Mouse (Mus musculus) hindbrain, embryonic 13.5 days (tissue): Measurements from ENCODE around the gene Gpr132. TPM values are rescaled to one million over a fixed set of nuclear protein-coding genes. Genes with fewer than 3 reads are reported as not detected.

Source experiments
- ATAC-seq: fragments of 200-750 bp; cut with Nextera tagmentation; 2 replicates; pipeline ENCODE4 v1.8.0; 2017; ENCODE audit warnings: moderate TSS enrichment; ENCODE audit not compliant: low FRiP score
- H3K27ac ChIP-seq: fragments of 300-500 bp; sonication (generic); 2 replicates; pipeline ENCODE4 v1.5.1; 2015; ENCODE audit warnings: inconsistent platforms, mild to moderate bottlenecking, moderate library complexity
- H3K27me3 ChIP-seq: fragments of 300-500 bp; sonication (generic); 2 replicates; pipeline ENCODE4 v1.6.1; 2015; ENCODE audit warnings: mild to moderate bottlenecking, inconsistent platforms
- H3K36me3 ChIP-seq: fragments of 300-500 bp; sonication (generic); 2 replicates; pipeline ENCODE4 v1.6.1; 2015; ENCODE audit warnings: mild to moderate bottlenecking, inconsistent platforms
- H3K4me1 ChIP-seq: fragments of 300-500 bp; sonication (generic); replicated peaks from 2 replicates; pipeline ENCODE4 v1.6.1; 2015; ENCODE audit warnings: inconsistent platforms
- H3K4me2 ChIP-seq: fragments of 300-500 bp; sonication (generic); 2 replicates; pipeline ENCODE4 v1.6.1; 2015; ENCODE audit warnings: inconsistent platforms, mild to moderate bottlenecking, moderate library complexity
- H3K4me3 ChIP-seq: fragments of 300-500 bp; sonication (generic); 2 replicates; pipeline ENCODE4 v1.5.1; 2015; ENCODE audit warnings: mild to moderate bottlenecking, inconsistent platforms
- H3K9ac ChIP-seq: fragments of 300-500 bp; sonication (generic); 2 replicates; pipeline ENCODE4 v1.6.1; 2015; ENCODE audit warnings: mild to moderate bottlenecking, inconsistent platforms
- H3K9me3 ChIP-seq: fragments of 300-500 bp; sonication (generic); 2 replicates; pipeline ENCODE4 v1.6.1; 2016; ENCODE audit warnings: inconsistent platforms
- WGBS: fragments of 180-500 bp; shearing (Covaris S2); methylation state at CpG from one replicate; pipeline ENCODE4 v1.1.7; 2015; 5-methylcytosine and 5-hydroxymethylcytosine counted together
- polyA plus RNA-seq: library from polyadenylated mRNA; unstranded; fragments of >200 nt; fragmentation: Nextera tagmentation; extraction: Ambion mirVana; gene quantifications from 2 replicates; pipeline ENCODE4 v1.2.1, GENCODE M21; 2015

Gpr132 gene
- polyA plus RNA-seq = not detected in 2 replicates

DNA sequence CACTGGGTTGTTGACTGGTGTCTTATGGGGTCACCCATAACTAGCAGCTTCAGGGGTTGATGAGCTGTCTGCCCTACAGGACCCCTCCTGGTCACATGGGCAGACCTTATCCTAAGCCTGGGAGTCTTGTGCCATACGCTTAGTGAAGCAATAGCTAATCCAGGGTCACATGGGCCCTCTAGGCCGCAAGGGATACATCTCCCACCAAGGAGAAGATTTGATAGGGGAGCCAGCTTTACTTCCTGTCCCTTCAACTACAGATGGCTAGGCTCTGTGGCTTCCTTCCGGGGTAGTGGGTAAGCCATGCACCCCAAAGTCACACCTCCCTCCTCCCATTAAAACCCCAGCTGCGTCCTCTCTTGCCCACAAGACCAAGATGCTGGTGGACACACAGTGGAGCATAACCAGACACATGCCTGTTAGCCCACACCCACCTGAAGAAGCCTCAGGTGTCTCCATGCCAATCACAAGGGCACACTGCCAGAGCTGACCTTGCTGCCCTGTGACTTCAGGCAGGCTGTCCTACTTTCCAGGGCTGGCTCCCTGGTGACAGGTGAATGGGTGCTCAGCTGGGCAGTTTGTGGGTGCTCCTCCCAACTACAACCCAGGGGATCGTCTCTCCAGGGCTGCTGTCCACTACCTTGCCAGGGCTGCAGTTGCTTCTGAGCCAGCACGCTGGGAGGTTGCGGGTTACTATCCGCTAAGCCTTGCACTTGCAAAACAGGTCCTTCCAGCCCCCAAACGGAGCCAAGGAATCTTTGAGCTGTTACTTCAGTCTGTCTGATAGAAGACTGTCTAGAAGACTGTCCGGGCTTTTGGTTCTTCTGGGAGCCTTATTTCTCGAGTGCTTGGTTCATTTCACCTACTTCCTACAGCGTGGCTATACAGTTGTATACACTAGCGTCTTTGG lies at the start of gene Gpr132:
TSS of gene Gpr132 (minus strand) at position 51 of the 910 bp plus-strand sequence.
- Histone ChIP-seq H3K4me1 (peaks cover 9% of the 10 kb centered on the region), H3K4me2 (no peak within 1 kb of the TSS), H3K36me3 (no peaks in the 10 kb centered on the region), H3K27ac (no peak within 1 kb of the TSS), H3K9me3 (no peaks in the 10 kb centered on the region), H3K27me3 (peaks cover 36% of the 10 kb centered on the region), H3K4me3 (no peak within 1 kb of the TSS), H3K9ac (no peak within 1 kb of the TSS)
- no peak for ATAC-seq
- WGBS = 69% methylated on average over 13 of the region's 13 CpGs

DNA sequence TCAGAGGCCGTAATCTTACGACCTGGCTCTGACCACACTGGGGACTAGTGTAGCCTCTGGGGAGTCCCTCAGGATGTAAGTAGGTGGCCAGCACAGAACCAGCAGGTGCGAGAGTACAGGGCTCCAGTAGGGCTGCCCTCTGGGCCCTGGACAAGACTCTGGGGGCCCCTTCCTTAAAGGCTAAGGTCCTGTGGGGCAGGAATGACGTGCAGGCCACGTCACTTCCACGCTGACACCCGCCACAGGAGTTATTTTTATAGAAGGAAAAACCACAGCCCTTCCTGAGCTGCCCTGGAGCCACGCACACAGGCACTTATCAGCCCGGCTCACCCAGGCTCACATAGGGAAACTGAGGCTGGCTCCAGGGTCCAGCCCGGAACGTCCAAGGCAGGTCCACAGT lies 49.5 kb upstream of the Gpr132 start:
- Histone ChIP-seq H3K4me1 (peaks cover 52% of the 10 kb centered on the region), H3K4me3 (no peak overlapping the region), H3K36me3 (peaks cover 76% of the 10 kb centered on the region), H3K4me2 (no peak overlapping the region), H3K9me3 (no peaks in the 10 kb centered on the region), H3K27ac (no peak overlapping the region), H3K9ac (no peak overlapping the region), H3K27me3 (no peaks in the 10 kb centered on the region)
- ATAC-seq = no peak
- 80% methylated on average over 10 of the region's 11 CpGs for WGBS

DNA sequence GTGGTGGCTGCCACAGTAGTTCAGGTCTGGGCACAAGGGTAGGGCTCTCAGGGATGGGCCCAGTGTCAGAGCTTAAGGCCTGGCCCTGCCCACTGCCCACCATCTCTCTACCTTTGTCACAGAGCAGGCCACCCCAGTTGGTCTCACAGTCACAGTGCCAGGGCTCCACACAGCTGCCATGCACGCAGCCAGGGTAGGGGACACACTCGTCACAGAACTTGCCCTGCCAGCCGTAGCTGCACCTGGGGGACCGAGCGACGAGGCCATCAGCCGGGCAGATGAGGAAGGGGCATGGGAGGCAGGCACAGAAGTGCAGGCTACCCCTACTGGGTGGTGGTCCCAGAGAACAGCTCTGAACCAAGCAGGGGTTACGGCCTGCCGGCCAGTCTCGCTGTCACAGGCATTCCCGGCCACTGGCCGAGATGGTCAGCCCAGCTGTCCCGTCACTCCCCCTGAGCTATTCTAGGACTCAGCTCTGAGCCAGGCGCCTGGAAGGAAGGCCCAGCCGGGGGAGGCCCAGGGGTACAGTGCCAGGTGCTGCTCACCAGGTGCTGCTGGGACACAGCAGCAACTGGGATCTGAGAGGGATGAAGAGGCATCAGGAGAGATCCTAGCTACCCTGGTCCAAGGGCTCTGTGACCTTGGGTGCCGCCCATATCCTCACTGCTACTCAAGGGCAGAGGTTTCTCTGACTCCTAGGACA lies 48.8 kb upstream of the Gpr132 start:
- H3K4me3 ChIP-seq = no peak overlapping the region
- H3K4me2 ChIP-seq = no peak overlapping the region
- H3K9me3 ChIP-seq = no peaks in the 10 kb centered on the region
- H3K27me3 ChIP-seq = no peaks in the 10 kb centered on the region
- H3K27ac ChIP-seq = peak overlapping the region; percentile 18; the same call in 1 of the 2 replicates
- H3K9ac ChIP-seq = no peak overlapping the region
- peaks cover 46% of the 10 kb centered on the region for H3K4me1 ChIP-seq
- whole genome bisulfite sequencing = 80% methylated on average over 16 of the region's 16 CpGs
- no peak for ATAC-seq
- peaks cover 76% of the 10 kb centered on the region for H3K36me3 ChIP-seq

DNA sequence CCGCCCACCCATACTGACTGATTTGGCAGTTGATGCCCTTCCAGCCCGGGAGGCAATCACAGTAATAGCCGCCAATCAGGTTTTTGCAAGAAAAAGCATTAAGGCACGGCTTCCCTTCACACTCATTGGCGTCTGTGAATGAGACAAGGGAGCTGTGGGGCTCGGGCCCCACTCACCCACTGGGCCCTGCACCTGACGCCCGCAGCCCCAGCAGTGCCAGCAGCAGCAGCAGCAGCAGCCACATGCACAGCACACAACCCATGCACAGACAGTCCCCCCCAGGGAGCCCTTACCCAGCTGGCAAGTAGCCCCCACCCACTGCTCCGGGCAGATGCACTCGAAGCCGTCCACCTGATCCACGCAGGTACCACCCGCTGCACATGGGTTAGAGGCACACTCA lies 47.6 kb upstream of the Gpr132 start:
- H3K4me3 ChIP-seq = no peak overlapping the region
- H3K4me2 ChIP-seq = no peak overlapping the region
- peak overlapping the region; percentile 30; the same call in 1 of the 2 replicates for H3K27ac ChIP-seq
- no peaks in the 10 kb centered on the region for H3K27me3 ChIP-seq
- WGBS = 55% methylated on average over 13 of the region's 13 CpGs
- ATAC-seq = peak; percentile 14; the same call in 1 of the 2 replicates
- peaks cover 38% of the 10 kb centered on the region for H3K4me1 ChIP-seq
- no peak overlapping the region for H3K9ac ChIP-seq
- H3K9me3 ChIP-seq = no peaks in the 10 kb centered on the region
- peaks cover 88% of the 10 kb centered on the region for H3K36me3 ChIP-seq

DNA sequence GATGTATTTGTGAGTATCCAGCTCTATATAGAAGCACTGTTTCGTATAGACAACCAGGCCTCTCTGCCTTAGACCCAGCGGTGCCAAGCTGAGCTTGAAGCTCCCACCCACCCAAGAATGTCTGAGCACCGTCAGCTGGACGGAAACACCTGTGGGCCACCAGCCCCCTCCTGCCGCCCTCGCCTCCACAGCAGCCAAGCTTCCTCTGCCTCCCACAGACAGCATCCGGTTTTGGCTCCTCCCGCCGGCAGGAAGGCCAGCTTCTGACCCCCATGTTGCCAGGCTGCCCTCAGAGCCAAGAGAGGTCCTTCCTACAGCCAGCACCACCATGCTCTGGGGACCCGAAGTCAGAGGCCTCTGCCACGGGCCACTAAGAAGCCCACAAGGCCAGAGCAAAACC lies 46.5 kb upstream of the Gpr132 start:
- H3K9me3 ChIP-seq = no peaks in the 10 kb centered on the region
- H3K27me3 ChIP-seq = no peaks in the 10 kb centered on the region
- peaks cover 89% of the 10 kb centered on the region for H3K36me3 ChIP-seq
- WGBS = 83% methylated on average over 11 of the region's 11 CpGs
- ATAC-seq = no peak
- no peak overlapping the region for H3K4me3 ChIP-seq
- peaks cover 32% of the 10 kb centered on the region for H3K4me1 ChIP-seq
- H3K27ac ChIP-seq = no peak overlapping the region
- no peak overlapping the region for H3K4me2 ChIP-seq
- H3K9ac ChIP-seq = no peak overlapping the region

DNA sequence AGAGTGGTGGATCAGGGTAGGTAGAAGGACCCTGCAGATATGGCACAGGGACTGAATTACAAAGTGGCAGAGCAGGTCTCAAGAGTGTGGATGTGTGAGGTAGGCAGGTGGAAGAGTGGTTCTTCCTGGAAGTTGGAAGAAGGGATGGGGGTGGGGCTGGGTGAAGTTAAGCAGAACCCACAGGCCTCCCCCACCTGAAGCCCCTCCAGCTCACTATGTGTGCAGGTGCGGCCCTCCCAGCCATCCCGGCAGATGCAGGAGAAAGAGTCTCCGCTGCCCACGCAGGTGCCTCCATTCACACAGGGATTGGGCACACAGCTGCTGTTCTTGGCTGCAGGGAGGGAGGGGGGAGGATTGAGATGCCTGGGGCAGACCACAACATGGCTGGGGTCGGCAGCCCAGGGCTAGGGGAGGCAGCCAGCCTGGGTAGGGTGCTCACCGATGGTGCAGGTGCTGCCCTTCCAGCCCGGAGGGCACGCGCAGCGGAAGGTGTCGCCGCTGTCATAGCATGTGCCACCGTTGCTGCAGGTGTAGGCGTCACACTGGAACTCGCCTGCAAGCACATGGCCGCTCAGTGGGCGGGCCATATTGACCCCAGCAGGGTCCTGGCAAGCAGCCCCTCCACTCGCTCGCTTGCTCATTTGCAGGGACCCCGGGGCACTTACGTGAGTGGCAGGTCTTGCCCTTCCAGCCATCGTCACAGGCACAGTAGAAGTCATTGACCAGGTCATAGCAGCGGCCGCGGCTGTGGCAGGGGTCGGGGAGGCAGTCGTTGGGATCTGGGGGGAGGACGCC lies 45.1 kb upstream of the Gpr132 start:
- 87% methylated on average over 28 of the region's 28 CpGs for WGBS
- H3K9ac ChIP-seq = no peak overlapping the region

DNA sequence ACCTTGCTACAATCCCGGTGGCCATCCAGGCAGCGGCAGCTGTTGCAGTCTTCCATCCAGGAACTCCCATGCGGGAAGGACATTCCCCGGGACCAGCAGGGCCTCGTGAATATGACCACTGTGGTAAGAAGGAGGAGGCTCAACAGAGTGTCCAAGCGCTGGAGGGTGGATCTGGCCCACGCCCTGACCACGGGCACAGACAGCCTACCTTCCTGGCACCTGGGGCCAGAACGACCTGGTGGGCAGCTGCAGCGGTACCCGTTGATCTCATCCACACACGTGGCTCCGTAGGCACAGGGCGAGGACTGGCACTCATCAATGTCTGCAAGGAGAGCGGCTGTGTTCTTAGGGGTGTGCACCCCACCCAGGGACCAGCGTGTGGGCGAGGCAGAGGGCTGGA lies 43.7 kb upstream of the Gpr132 start:
- Histone ChIP-seq H3K36me3 (peaks cover 95% of the 10 kb centered on the region), H3K27me3 (no peaks in the 10 kb centered on the region), H3K4me2 (no peak overlapping the region), H3K27ac (no peak overlapping the region), H3K4me3 (no peak overlapping the region), H3K9ac (no peak overlapping the region), H3K9me3 (no peaks in the 10 kb centered on the region), H3K4me1 (peaks cover 20% of the 10 kb centered on the region)
- ATAC-seq = no peak
- WGBS = 88% methylated on average over 17 of the region's 17 CpGs

More for the DNA sequence above, 45.1 kb upstream of the Gpr132 start:
- Histone ChIP-seq H3K4me3 (no peak overlapping the region), H3K27ac (no peak overlapping the region), H3K4me2 (no peak overlapping the region), H3K4me1 (peaks cover 28% of the 10 kb centered on the region), H3K9me3 (no peaks in the 10 kb centered on the region), H3K36me3 (peaks cover 95% of the 10 kb centered on the region), H3K27me3 (no peaks in the 10 kb centered on the region)
- no peak for ATAC-seq

DNA sequence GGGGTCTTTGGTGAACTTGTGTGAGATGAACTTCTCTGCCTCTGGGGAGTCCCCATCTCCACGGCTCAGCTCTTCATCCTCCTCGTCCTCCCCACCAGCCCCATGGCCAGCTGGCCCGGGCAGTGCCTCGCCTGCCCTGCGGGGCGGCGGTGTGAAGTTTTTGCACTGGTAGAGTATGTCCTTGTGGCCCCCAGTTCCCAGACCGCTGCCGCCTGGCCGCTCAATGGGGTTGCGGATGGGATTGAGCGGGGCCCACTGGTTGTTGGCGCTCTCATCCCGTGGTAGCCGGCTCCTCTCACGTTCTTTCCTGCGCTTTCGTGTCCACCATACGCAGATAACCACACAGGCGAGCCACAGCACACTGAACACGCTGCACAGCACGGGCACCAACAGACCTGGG lies 41.0 kb upstream of the Gpr132 start:
- Histone ChIP-seq H3K36me3 (peaks cover 92% of the 10 kb centered on the region), H3K9ac (no peak overlapping the region), H3K4me2 (no peak overlapping the region), H3K4me3 (no peak overlapping the region), H3K27me3 (no peaks in the 10 kb centered on the region), H3K4me1 (0 out of 2 replicates have a peak, but pooled peaks cover under 1% of the 10 kb centered on the region), H3K27ac (no peak overlapping the region), H3K9me3 (no peaks in the 10 kb centered on the region)
- 95% methylated on average over 22 of the region's 22 CpGs for WGBS
- no peak for ATAC-seq

DNA sequence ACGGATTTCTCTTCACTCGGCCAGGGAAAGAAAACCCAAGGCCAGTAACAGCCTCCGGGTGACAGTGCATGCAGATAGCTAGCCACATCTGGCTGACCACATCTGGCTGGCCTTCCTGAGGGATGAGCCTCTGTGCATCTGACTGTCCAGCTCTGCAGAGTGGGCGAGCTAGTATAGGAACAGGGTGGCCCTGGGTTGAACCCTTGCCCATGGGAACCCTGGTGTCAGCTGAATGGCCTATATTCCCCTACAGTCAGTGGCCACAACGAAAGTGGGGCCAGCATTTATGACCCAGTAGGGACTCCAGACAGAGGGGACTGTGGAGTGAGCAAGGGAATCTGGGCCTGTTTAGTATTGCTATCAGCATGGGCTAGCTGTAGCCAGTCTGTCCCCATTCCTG lies 37.0 kb upstream of the Gpr132 start:
- ATAC-seq = no peak
- 88% methylated on average over 5 of the region's 5 CpGs for WGBS
- Histone ChIP-seq H3K4me1 (0 out of 2 replicates have a peak, but pooled peaks cover 5% of the 10 kb centered on the region), H3K36me3 (peaks cover 54% of the 10 kb centered on the region), H3K27me3 (no peaks in the 10 kb centered on the region), H3K9me3 (no peaks in the 10 kb centered on the region), H3K27ac (no peak overlapping the region), H3K9ac (no peak overlapping the region), H3K4me3 (no peak overlapping the region), H3K4me2 (no peak overlapping the region)

DNA sequence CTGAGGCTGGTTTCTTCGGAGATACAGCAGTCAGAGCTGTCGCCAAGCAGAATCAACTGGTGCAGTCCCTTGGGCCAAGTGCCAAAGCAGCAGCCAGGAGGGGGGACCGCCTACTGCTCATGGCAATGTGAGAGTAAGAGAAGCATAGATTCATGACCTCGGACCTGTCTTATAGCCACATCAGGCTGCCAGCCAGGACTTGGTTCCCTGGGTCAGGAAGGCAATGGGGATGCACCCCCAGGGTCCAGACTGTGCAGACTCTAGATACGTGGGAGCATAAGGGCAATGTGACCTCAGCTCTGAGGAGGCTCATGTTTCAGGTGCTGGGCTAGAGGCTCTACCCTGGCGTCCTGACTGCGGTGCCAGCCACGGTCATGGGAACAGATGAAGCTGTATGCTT lies 35.9 kb upstream of the Gpr132 start:
- peaks cover 44% of the 10 kb centered on the region for H3K36me3 ChIP-seq
- ATAC-seq = no peak

DNA sequence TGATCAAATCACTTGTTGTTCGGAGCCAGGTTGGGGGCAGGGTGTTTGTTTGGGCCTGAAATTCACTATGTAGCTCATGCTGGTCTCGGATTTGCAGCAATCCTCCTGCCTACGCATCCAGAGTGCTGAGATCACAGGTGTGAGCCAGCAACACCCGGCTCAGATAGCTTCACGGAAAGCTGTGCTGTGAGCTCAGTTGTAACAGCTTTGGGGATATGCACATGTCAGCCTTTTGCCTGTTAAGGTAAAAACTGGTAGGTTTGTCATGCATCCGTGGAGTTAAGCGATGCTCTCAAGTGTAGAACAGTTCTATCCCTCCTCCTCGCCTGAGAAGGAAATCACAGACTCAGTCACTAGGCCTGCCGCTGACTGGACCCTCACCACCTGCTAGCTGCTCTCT lies 32.6 kb upstream of the Gpr132 start:
- Histone ChIP-seq H3K9me3 (no peaks in the 10 kb centered on the region), H3K4me1 (peaks cover 17% of the 10 kb centered on the region), H3K27me3 (no peaks in the 10 kb centered on the region), H3K4me2 (no peak overlapping the region), H3K4me3 (no peak overlapping the region), H3K9ac (no peak overlapping the region), H3K27ac (no peak overlapping the region; the same call in 1 of the 2 replicates), H3K36me3 (peaks cover 18% of the 10 kb centered on the region)
- 89% methylated on average over 9 of the region's 9 CpGs for WGBS
- ATAC-seq = no peak

More for the DNA sequence above, 35.9 kb upstream of the Gpr132 start:
- Histone ChIP-seq H3K9ac (no peak overlapping the region), H3K27me3 (no peaks in the 10 kb centered on the region), H3K27ac (no peak overlapping the region), H3K4me3 (no peak overlapping the region), H3K9me3 (no peaks in the 10 kb centered on the region), H3K4me2 (no peak overlapping the region), H3K4me1 (0 out of 2 replicates have a peak, but pooled peaks cover 5% of the 10 kb centered on the region)
- 73% methylated on average over 8 of the region's 8 CpGs for WGBS

DNA sequence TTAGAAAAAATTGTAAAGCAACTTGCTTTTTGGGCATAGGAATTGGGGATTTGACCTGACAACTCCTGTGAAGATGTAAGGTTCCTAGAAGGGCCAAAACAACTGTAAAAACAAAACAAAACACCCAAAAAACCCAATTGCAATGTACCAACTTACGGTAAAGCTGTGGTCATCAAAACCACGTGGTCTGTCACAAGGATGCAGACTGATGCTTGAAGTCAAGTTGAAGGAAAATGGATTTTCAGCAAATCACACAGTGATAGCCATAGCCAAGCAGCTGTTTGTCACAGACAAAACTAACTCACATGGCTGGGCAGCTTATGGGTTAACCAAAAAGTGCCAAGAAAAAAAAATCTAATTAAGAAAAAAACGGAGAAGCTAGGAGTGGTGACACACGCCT lies 30.9 kb upstream of the Gpr132 start:
- H3K9me3 ChIP-seq = no peaks in the 10 kb centered on the region
- H3K27me3 ChIP-seq = peaks cover 3% of the 10 kb centered on the region; the same call in 1 of the 2 replicates
- H3K27ac ChIP-seq = no peak overlapping the region
- peaks cover 2% of the 10 kb centered on the region; the same call in 1 of the 2 replicates for H3K36me3 ChIP-seq
- 61% methylated on average over 4 of the region's 4 CpGs for WGBS
- no peak overlapping the region for H3K4me2 ChIP-seq
- H3K9ac ChIP-seq = no peak overlapping the region
- no peak overlapping the region for H3K4me3 ChIP-seq
- peaks cover 22% of the 10 kb centered on the region for H3K4me1 ChIP-seq
- no peak for ATAC-seq
